Mouse (Mus musculus): ENCODE measurements around the gene H2afx.
"Not testable (repeated sequence)": the region's sequence is repeated elsewhere in the genome, so short reads cannot be mapped to it uniquely, and the experiment has no call there.

GRCm38 (mm10) chr9:44300001-44300400 lies 34.5 kb upstream of the H2afx start:
- TF ChIP-seq CTCF (conservative IDR thresholded peaks at IDR 0.05; ENCODE audit: insufficient read depth, insufficient read length, low read depth, low read length); POLR2A (IDR thresholded peaks at IDR 0.05; ENCODE audit: low read depth, low read length): not testable (repeated sequence)
